Mouse (Mus musculus) embryonic fibroblast, embryonic 13.5 days (primary cell): Measurements from ENCODE around the gene Zfp513.

Experiments used
- CTCF ChIP-seq: IDR thresholded peaks from 2 replicates; pipeline ENCODE4 v1.5.1; 2011; ENCODE audit warnings: mild to moderate bottlenecking, control low read depth, low read length, moderate library complexity, borderline replicate concordance; ENCODE audit not compliant: insufficient read depth
- POLR2A ChIP-seq: IDR thresholded peaks from 2 replicates; pipeline ENCODE4 v1.6.1; 2011; ENCODE audit warnings: low read depth, mild to moderate bottlenecking, control low read depth, low read length, moderate library complexity

GRCm38 (mm10) chr5:31218294-31218693 is 16.2 kb upstream of the Zfp513 start:
- TF ChIP-seq POLR2A (no peak), CTCF (no peak)
